Mouse (Mus musculus) neural tube, embryonic 14.5 days (tissue): ENCODE measurements around the gene Col4a3. TPM values are rescaled to one million over a fixed set of nuclear protein-coding genes. Genes with fewer than 3 reads are reported as not detected.

Experiments used
- ATAC-seq: fragments of 200-750 bp; cut with Nextera tagmentation; 2 replicates; pipeline ENCODE4 v1.8.0; 2017; ENCODE audit warnings: low read depth, mild to moderate bottlenecking, moderate TSS enrichment, moderate library complexity
- H3K27ac ChIP-seq: fragments of 300-500 bp; sonication (generic); 2 replicates; pipeline ENCODE4 v1.5.1; 2014; ENCODE audit warnings: low read depth, mild to moderate bottlenecking, control low read depth, low read length, moderate library complexity, mixed read lengths
- H3K27me3 ChIP-seq: fragments of 300-500 bp; sonication (generic); 2 replicates; pipeline ENCODE4 v1.6.1; 2014; ENCODE audit warnings: low read length; ENCODE audit not compliant: control insufficient read depth, insufficient read depth
- H3K36me3 ChIP-seq: fragments of 300-500 bp; sonication (generic); 2 replicates; pipeline ENCODE4 v1.6.1; 2014; ENCODE audit warnings: low read length, mixed read lengths; ENCODE audit not compliant: control insufficient read depth, insufficient read depth
- H3K4me1 ChIP-seq: fragments of 300-500 bp; sonication (generic); 2 replicates; pipeline ENCODE4 v1.6.1; 2014; ENCODE audit warnings: low read length; ENCODE audit not compliant: control insufficient read depth, insufficient read depth
- H3K4me2 ChIP-seq: fragments of 300-500 bp; sonication (generic); 2 replicates; pipeline ENCODE4 v1.6.1; 2014; ENCODE audit warnings: mild to moderate bottlenecking, low read depth, low read length, control low read depth
- H3K4me3 ChIP-seq: fragments of 300-500 bp; sonication (generic); 2 replicates; pipeline ENCODE4 v1.5.1; 2014; ENCODE audit warnings: low read depth, low read length, control low read depth, mixed read lengths
- H3K9ac ChIP-seq: fragments of 300-500 bp; sonication (generic); replicated peaks from 2 replicates; pipeline ENCODE4 v1.6.1; 2014; ENCODE audit warnings: low read depth, mild to moderate bottlenecking, control low read depth, low read length, mixed read lengths
- H3K9me3 ChIP-seq: fragments of 300-500 bp; sonication (generic); 2 replicates; pipeline ENCODE4 v1.6.1; 2016; ENCODE audit warnings: low read length; ENCODE audit not compliant: control insufficient read depth
- WGBS: fragments of 180-500 bp; shearing (Covaris S2); extraction: QIAGEN DNeasy Blood & Tissue Kit; methylation state at CpG from one replicate; pipeline ENCODE4 v1.1.7; 2014; 5-methylcytosine and 5-hydroxymethylcytosine counted together
- polyA plus RNA-seq: library from polyadenylated mRNA; unstranded; fragments of >200 nt; fragmentation: Nextera tagmentation; extraction: Ambion mirVana; gene quantifications from 2 replicates; pipeline ENCODE4 v1.2.1, GENCODE M21; 2014

Gene Col4a3
- polyA plus RNA-seq, 1 experiment from 2014 or later, result 0.09 TPM

DNA sequence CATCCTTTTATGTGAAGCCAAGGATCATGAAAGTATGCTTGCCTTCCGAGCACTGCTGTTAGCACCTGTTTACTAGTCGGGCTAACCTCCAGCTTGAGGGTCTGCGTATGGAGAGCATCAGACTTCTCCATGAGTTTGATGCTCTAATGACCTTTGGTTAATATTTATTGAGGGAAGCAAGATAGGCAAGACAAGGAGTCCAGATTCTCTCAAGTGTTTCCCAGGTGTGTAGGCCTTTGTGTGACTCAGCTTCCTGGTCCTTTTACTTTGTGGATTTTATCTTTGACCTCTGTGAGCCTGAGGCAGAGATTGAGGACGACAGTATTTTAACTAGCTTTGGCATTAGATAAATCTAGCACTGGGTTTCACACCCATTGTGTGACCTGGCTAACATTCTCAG is 179.9 kb downstream of the Col4a3 start:
- H3K27ac ChIP-seq, result no peak overlapping the region
- no peak overlapping the region for H3K9ac ChIP-seq
- H3K36me3 ChIP-seq, result no peaks in the 10 kb centered on the region
- no peak for ATAC-seq
- no peaks in the 10 kb centered on the region for H3K9me3 ChIP-seq
- no peak overlapping the region for H3K4me2 ChIP-seq
- WGBS, result 82% methylated on average over 4 of the region's 4 CpGs
- no peak overlapping the region for H3K4me3 ChIP-seq
- no peaks in the 10 kb centered on the region for H3K27me3 ChIP-seq
- no peaks in the 10 kb centered on the region for H3K4me1 ChIP-seq

DNA sequence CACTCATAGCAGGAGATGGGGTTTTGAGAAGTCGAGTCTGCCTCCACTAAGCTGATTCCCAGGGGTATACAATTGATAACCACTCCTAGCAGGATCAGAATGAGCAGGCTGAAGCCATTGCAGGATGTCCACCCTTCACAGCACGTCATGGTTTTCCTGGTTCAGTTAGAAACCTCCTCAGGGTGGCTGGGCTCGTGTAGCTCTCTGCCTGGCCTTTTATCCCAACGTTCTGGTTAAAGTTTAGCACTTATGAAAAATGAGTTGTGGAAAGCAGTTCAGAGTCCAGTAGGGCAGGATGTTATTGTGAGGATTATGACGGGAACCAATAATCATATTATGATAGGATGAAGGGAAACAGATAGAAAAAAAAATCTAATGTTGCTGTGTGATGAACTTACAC is 181.5 kb downstream of the Col4a3 start, which contains the start of gene Tm4sf20:
Gene Tm4sf20, minus strand, starts transcription at position 193 of the 400 bp plus-strand sequence.
- no peaks in the 10 kb centered on the region for H3K9me3 ChIP-seq
- 85% methylated on average over 5 of the region's 5 CpGs for WGBS
- no peak within 1 kb of the TSS for H3K9ac ChIP-seq
- no peak within 1 kb of the TSS for H3K4me2 ChIP-seq
- H3K27me3 ChIP-seq, result no peaks in the 10 kb centered on the region
- H3K27ac ChIP-seq, result no peak within 1 kb of the TSS
- H3K4me1 ChIP-seq, result no peaks in the 10 kb centered on the region
- H3K4me3 ChIP-seq, result no peak within 1 kb of the TSS
- no peak for ATAC-seq
- no peaks in the 10 kb centered on the region for H3K36me3 ChIP-seq

DNA sequence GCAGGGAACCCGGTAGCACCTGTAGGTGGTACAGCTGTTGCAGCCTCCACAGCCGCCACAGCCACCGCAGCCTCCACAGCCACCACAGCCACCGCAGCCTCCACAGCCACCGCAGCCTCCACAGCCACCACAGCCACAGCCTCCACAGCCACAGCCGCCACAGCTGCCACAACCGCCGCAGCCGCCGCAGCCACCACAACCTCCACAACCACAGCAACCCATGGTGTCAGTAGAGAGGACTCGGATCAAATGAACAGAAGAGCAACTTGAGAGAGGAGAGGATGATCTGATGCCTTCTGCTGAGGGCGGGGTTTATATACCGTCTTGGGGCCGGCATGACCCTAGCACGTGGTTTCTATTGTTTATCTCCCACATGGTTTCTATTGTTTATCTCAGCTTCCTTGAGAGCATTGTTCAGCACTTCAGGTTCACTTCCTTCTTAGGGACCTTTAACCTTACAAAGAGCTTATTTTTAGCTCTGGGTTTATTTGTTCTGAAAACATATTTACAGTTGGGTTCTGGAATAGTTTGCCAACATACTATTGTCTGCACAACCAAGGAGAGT is 184.4 kb downstream of the Col4a3 start, which contains the start of gene Gm47791:
Gene Gm47791, minus strand, starts transcription at position 222 of the 565 bp plus-strand sequence.
- Histone ChIP-seq H3K4me3 (no peak within 1 kb of the TSS), H3K27me3 (no peaks in the 10 kb centered on the region), H3K4me2 (no peak within 1 kb of the TSS), H3K9me3 (no peaks in the 10 kb centered on the region), H3K4me1 (no peaks in the 10 kb centered on the region), H3K9ac (no peak within 1 kb of the TSS), H3K36me3 (no peaks in the 10 kb centered on the region), H3K27ac (no peak within 1 kb of the TSS)
- WGBS, result 90% methylated on average over 13 of the region's 15 CpGs
- ATAC-seq, result no peak

Other genes starting within 250 kb of the Col4a3 start
- gene Col4a4, start 72 bp upstream of the Col4a3 start, polyA plus RNA-seq, result 0.24 TPM in 2 replicates
- 451 and 460 TPM in 2 replicates for gene Mff, start 138.0 kb downstream of the Col4a3 start, polyA plus RNA-seq
- gene Tm4sf20, start 181.5 kb downstream of the Col4a3 start, polyA plus RNA-seq, result not detected in 2 replicates
- not detected in 2 replicates for gene Gm47791, start 184.3 kb downstream of the Col4a3 start, polyA plus RNA-seq